Mouse (Mus musculus) midbrain, embryonic 15.5 days (tissue): ENCODE data around the gene Ppard. TPM values are rescaled to one million over a fixed set of nuclear protein-coding genes. Genes with fewer than 3 reads are reported as not detected.
"Not testable (repeated sequence)": the region's sequence is repeated elsewhere in the genome, so short reads cannot be mapped to it uniquely, and the experiment has no call there.

Source experiments
- ATAC-seq: fragments of 200-750 bp; cut with Nextera tagmentation; replicated peaks from 2 replicates; pipeline ENCODE4 v1.8.0; 2017; ENCODE audit warnings: moderate TSS enrichment
- H3K27ac ChIP-seq: fragments of 300-500 bp; sonication (generic); 2 replicates; pipeline ENCODE4 v1.5.1; 2015; ENCODE audit warnings: mild to moderate bottlenecking, inconsistent platforms
- H3K27me3 ChIP-seq: fragments of 300-500 bp; sonication (generic); replicated peaks from 2 replicates; pipeline ENCODE4 v1.6.1; 2015; ENCODE audit warnings: inconsistent platforms
- H3K36me3 ChIP-seq: fragments of 300-500 bp; sonication (generic); replicated peaks from 2 replicates; pipeline ENCODE4 v1.6.1; 2015; ENCODE audit warnings: inconsistent platforms
- H3K4me1 ChIP-seq: fragments of 300-500 bp; sonication (generic); 2 replicates; pipeline ENCODE4 v1.6.1; 2015; ENCODE audit warnings: inconsistent platforms
- H3K4me2 ChIP-seq: fragments of 300-500 bp; sonication (generic); 2 replicates; pipeline ENCODE4 v1.6.1; 2015; ENCODE audit warnings: inconsistent platforms, mild to moderate bottlenecking, moderate library complexity
- H3K4me3 ChIP-seq: fragments of 300-500 bp; sonication (generic); 2 replicates; pipeline ENCODE4 v1.5.1; 2015; ENCODE audit warnings: mild to moderate bottlenecking, inconsistent platforms
- H3K9ac ChIP-seq: fragments of 300-500 bp; sonication (generic); 2 replicates; pipeline ENCODE4 v1.6.1; 2015; ENCODE audit warnings: mild to moderate bottlenecking, inconsistent platforms
- H3K9me3 ChIP-seq: fragments of 300-500 bp; sonication (generic); 2 replicates; pipeline ENCODE4 v1.6.1; 2016; ENCODE audit warnings: inconsistent platforms
- WGBS: fragments of 180-500 bp; shearing (Covaris S2); methylation state at CpG from one replicate; pipeline ENCODE4 v1.1.7; 2015; ENCODE audit warnings: mixed read lengths; 5-methylcytosine and 5-hydroxymethylcytosine counted together
- polyA plus RNA-seq: library from polyadenylated mRNA; unstranded; fragments of >200 nt; fragmentation: Nextera tagmentation; extraction: Ambion mirVana; gene quantifications from 2 replicates; pipeline ENCODE4 v1.2.1, GENCODE M21; 2015

The Ppard gene
- polyA plus RNA-seq, 1 experiment from 2014 or later: 1.8 TPM

DNA sequence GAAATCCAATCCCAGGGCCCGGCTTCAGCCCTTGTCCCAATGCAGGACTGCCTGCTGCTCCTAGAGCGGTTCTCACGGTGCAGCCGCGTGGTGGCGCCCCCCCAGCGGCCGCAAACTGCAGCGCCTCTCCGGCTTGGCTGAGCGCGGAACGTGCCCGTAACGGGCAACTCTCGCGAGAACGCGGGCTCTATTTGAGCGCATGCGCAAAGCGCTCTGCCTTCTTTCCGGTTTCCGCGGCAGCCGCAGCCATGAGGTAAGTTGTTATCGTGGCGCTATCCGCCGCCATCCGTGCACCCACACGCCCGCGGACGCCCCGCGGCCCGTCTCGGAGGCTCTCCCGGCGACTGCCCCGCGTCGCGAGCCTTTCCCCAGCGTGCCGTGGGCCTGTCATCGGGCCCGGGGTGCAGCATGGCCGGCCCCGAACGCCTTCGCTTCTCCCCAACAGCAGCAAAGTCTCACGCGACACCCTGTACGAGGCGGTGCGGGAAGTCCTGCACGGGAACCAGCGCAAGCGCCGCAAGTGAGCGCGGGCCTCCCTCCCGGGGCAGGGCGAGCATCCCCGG lies 95.9 kb downstream of the Ppard start, which contains the start of gene Rpl10a:
Gene Rpl10a (plus strand): TSS at position 106 of the 563 bp plus-strand sequence.
- peak; percentile 90 for ATAC-seq
- Histone ChIP-seq H3K27ac (peak within 1 kb of the TSS; percentile 91), H3K9ac (peak within 1 kb of the TSS; percentile 97), H3K27me3 (no peaks in the 10 kb centered on the region), H3K4me1 (peaks cover 29% of the 10 kb centered on the region), H3K36me3 (peaks cover 10% of the 10 kb centered on the region), H3K4me2 (peak within 1 kb of the TSS; percentile 95), H3K4me3 (peak within 1 kb of the TSS; percentile 69), H3K9me3 (no peaks in the 10 kb centered on the region)
- under 1% methylated on average over 66 of the region's 67 CpGs for WGBS

DNA sequence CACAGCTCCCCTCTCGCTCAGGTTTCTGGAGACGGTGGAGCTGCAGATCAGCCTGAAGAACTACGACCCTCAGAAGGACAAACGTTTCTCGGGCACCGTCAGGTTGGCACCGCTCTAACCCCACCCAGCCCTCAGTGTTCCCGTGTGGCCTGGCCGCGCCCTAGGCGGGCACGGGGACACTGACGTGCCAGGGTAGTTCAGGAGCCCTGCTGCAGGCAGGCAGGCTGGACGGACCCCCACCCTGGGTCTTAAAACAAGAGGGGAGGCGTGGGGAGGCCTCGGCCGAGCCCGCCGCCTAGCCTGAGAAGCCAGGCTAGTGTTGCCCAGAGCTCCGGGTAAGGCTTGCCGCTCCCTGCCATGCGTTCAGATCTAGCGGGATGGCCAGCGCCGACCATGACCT lies 96.4 kb downstream of the Ppard start:
- no peaks in the 10 kb centered on the region for H3K27me3 ChIP-seq
- H3K9ac ChIP-seq: peak overlapping the region; percentile 97
- peak; percentile 54 for ATAC-seq
- peaks cover 29% of the 10 kb centered on the region for H3K4me1 ChIP-seq
- H3K4me2 ChIP-seq: peak overlapping the region; percentile 95
- peak overlapping the region; percentile 69 for H3K4me3 ChIP-seq
- WGBS: under 1% methylated on average over 25 of the region's 25 CpGs
- H3K27ac ChIP-seq: peak overlapping the region; percentile 91
- peaks cover 10% of the 10 kb centered on the region for H3K36me3 ChIP-seq
- H3K9me3 ChIP-seq: no peaks in the 10 kb centered on the region

DNA sequence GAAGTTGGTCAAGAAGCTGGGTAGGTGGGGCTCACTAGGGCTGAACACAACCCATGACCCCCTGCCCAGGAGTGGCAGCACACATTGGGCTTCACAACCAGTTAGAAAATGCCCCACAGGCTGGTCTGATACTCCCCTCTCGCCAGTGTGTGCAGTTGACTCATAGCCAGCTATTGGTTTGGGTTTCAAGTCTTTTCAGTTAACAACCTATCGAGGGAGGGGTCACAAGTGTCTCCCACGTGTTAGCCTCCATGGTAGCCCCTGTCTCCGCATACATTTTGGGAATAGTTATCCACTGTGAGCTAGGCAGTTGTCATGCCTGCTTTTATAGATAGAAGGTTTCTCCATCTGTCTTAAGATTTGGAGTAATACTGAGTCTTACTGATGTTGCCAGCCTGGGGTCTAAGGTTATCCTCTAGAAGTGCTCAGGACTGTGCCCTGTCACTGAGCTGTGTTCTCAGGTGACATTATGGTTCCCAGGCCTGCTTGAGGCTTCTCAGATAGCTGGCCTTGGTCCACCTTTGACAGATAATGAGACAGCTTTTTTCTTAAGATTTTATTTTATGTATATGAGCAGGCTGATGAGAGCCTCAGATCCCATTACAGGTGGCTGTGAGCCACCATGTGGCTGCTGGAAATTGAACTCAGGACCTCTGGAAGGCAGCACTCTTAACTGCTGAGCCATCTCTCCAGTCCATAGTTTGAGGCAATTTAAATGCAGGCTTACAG lies 97.2 kb downstream of the Ppard start:
- ATAC-seq: no peak
- peak overlapping the region; percentile 97 for H3K9ac ChIP-seq
- H3K9me3 ChIP-seq: no peaks in the 10 kb centered on the region
- H3K4me2 ChIP-seq: peak overlapping the region; percentile 95
- H3K27ac ChIP-seq: no peak overlapping the region
- H3K4me1 ChIP-seq: peaks cover 29% of the 10 kb centered on the region
- H3K36me3 ChIP-seq: peaks cover 10% of the 10 kb centered on the region
- H3K27me3 ChIP-seq: no peaks in the 10 kb centered on the region
- 10% methylated on average over 4 of the region's 4 CpGs for WGBS
- H3K4me3 ChIP-seq: peak overlapping the region; percentile 69

DNA sequence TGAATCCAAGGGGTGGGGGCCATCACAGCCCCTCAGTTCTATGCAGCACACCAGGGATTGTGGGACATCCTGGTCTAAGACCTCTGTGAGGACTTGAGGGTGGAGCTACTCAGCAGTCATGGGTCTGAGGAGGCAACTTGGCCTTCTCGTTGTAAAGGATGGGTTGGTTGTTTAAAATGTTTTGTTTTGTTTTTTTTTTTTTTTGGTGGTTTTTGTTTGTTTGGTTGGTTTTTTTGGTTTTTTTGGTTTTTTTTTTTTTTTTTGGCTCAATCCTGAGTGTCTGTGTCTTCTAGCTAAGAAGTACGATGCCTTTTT lies 97.7 kb downstream of the Ppard start:
- WGBS: 48% methylated on average over 2 of the region's 2 CpGs
- no peak for ATAC-seq
- Histone ChIP-seq H3K4me1 (peaks cover 29% of the 10 kb centered on the region), H3K36me3 (peaks cover 10% of the 10 kb centered on the region), H3K9ac (peak overlapping the region; percentile 97), H3K4me3 (0 out of 2 replicates have a peak overlapping the region, but pooled peaks have one; percentile 69), H3K9me3 (no peaks in the 10 kb centered on the region), H3K27me3 (no peaks in the 10 kb centered on the region), H3K4me2 (peak overlapping the region; percentile 95), H3K27ac (no peak overlapping the region)

DNA sequence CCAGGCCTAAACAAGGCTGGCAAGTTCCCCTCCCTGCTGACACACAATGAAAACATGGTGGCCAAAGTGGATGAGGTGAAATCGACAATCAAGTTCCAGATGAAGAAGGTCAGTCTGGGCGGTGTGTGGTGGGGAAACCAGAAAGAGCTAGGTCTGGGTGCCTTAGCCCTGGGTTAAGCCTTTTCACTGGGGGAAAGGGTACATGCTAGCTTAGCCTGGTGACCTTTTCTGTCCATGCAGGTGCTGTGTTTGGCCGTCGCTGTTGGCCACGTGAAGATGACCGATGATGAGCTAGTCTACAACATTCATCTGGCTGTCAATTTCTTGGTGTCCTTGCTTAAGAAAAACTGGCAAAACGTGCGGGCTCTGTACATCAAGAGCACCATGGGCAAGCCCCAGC lies 98.1 kb downstream of the Ppard start:
- H3K4me1 ChIP-seq: peaks cover 29% of the 10 kb centered on the region
- not testable (repeated sequence) for H3K4me2 ChIP-seq, H3K9me3 ChIP-seq, H3K4me3 ChIP-seq, ATAC-seq, H3K9ac ChIP-seq, H3K27me3 ChIP-seq, H3K27ac ChIP-seq
- H3K36me3 ChIP-seq: peaks cover 10% of the 10 kb centered on the region
- WGBS: 73% methylated on average over 8 of the region's 8 CpGs

DNA sequence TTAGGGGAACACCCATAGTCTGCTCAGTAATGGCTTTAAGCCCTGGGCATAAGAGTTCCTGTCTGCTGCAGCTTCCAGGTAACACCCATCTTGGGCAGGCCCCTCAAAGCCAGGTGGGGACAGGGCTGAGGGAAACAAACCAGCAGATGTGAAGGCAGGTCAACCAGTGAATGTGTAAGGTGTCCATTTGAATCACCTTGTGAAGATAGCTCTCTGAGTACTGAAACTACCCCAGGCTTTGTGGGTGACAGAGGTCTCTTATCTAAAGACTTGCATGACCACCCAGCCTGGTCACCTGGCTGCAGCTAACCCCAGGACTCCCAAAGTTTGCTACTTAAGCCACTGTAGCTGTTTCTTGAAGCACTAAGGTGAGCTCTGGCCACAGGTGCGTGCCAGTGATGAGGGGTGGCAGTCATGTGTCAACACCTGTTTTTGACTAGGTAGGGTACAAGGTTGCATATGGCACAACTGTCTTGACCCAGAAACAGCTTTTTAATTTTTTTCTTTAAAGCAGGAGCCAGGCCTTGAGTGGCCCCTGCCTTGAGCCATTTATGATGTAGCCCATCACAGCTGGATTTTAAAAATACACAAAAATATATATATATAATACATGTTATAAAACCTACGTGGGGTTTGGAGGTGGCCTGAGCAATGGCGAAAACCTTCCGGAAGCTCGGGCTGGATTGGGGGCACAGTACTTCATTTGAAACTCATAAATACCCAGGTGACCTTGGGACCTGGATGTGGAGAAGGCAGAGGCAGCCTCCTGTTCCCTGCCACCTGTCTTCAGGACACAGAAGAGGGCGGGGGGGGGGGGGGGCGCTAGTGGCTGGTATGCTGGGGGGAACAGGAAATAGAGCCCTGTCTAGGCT lies 99.0 kb downstream of the Ppard start:
- no peak overlapping the region for H3K4me2 ChIP-seq
- H3K4me3 ChIP-seq: no peak overlapping the region
- H3K27me3 ChIP-seq: no peaks in the 10 kb centered on the region
- peaks cover 10% of the 10 kb centered on the region for H3K36me3 ChIP-seq
- H3K9me3 ChIP-seq: no peaks in the 10 kb centered on the region
- no peak overlapping the region for H3K9ac ChIP-seq
- H3K4me1 ChIP-seq: peaks cover 29% of the 10 kb centered on the region
- H3K27ac ChIP-seq: no peak overlapping the region
- ATAC-seq: no peak
- 38% methylated on average over 7 of the region's 7 CpGs for WGBS

DNA sequence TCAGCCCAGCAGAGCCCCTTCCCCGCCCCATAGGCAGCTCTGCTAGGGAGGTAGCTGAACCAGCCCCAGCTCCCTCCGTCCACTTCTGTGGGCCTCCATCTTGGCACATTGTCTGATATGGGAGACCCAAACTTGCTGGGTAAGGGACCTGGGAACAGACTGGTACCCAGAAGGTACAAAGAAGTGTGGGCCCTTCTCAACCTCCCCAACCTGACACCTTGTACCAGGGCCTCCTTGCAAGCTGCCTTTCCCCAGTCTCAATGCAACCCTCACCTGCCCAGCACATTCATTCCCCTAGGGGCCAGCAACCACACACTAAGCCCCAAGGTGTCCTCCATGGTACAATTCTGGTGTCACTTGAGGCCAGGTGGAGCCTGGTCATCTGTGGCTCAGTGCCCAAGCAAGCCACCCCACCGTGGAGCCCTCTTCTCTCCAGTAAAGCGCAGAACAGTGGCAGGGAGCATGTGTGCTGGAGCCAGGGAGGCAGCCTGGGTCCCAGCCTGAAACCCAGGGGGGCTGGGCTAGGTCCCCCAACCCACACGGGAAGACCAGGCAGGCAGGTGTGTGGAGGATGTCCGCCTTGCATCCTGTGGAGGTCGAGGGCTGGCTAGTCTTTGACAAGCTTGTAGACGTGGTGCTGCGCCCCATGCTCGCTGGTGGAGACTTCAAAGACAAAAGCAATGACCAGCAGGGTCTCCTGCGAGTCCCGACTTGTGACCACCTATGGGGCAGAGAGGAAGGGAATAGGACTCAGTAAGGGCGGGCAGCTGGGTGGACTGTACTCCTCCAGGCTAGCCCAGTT lies 99.8 kb downstream of the Ppard start:
- H3K27me3 ChIP-seq: no peaks in the 10 kb centered on the region
- H3K36me3 ChIP-seq: peaks cover 10% of the 10 kb centered on the region
- no peak for ATAC-seq
- 47% methylated on average over 13 of the region's 13 CpGs for WGBS
- H3K4me1 ChIP-seq: peaks cover 27% of the 10 kb centered on the region
- no peak overlapping the region for H3K4me2 ChIP-seq
- no peak overlapping the region for H3K27ac ChIP-seq
- H3K4me3 ChIP-seq: no peak overlapping the region
- no peak overlapping the region for H3K9ac ChIP-seq
- H3K9me3 ChIP-seq: no peaks in the 10 kb centered on the region

DNA sequence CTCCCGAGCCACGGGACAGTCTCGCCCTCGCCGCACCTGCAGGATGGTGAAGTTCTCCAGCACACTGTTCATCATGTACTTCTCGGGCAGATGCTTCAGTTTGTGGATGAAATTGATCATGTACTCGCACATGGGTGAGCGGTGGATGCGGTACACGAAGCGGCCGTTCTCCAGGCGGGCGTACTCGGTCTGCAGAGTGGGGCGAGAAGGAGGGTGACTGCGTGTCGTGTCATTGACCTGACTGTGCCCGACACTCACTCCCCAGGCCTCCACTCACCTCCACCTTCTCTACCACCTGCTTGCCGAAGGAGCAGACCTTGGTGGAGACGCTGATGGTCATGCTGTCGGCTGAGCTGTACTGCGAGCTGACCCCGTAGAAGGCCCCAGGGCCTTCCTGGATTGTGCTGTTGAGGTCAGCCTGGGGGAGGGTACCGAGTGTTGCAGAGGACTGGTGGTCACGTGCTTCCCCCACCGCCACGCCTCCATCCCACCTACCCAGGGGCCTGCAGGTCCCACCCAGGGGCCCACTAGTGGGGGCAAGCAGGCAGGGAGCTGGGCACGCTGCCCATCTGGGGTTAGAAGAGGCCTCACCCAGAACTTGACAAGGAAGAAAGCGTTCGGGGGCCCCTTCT lies 100.5 kb downstream of the Ppard start:
- Histone ChIP-seq H3K27ac (no peak overlapping the region), H3K4me1 (peaks cover 20% of the 10 kb centered on the region), H3K4me3 (no peak overlapping the region), H3K36me3 (peaks cover 10% of the 10 kb centered on the region), H3K9me3 (no peaks in the 10 kb centered on the region), H3K27me3 (no peaks in the 10 kb centered on the region), H3K9ac (no peak overlapping the region), H3K4me2 (peak overlapping the region; percentile 1; the same call in 1 of the 2 replicates)
- WGBS: 69% methylated on average over 31 of the region's 31 CpGs
- no peak for ATAC-seq

DNA sequence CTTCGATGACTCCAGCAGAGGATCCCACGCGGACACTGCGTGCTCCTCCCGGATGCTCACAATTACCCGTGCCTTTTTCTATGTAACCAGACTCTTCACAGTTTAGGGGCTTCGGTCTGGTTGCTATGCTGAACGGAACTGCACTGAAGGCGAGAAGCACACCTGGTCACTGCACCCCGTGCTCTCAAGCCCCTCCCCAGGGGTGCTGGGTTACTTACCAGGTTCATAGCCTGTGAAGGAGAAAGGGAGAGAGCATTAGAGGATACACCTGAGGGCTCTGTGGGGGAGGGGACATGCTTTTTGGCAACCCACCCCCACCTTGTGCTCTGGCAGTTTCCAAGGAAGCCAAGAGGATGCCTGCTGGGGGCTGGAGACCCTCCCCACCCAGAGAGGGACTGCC lies 102.8 kb downstream of the Ppard start:
- no peak overlapping the region for H3K4me3 ChIP-seq
- H3K27me3 ChIP-seq: no peaks in the 10 kb centered on the region
- peaks cover 7% of the 10 kb centered on the region for H3K36me3 ChIP-seq
- 73% methylated on average over 10 of the region's 10 CpGs for WGBS
- ATAC-seq: no peak
- no peak overlapping the region for H3K4me2 ChIP-seq
- H3K9me3 ChIP-seq: no peaks in the 10 kb centered on the region
- 0 out of 2 replicates have a peak, but pooled peaks cover 5% of the 10 kb centered on the region for H3K4me1 ChIP-seq
- H3K27ac ChIP-seq: no peak overlapping the region
- H3K9ac ChIP-seq: no peak overlapping the region

DNA sequence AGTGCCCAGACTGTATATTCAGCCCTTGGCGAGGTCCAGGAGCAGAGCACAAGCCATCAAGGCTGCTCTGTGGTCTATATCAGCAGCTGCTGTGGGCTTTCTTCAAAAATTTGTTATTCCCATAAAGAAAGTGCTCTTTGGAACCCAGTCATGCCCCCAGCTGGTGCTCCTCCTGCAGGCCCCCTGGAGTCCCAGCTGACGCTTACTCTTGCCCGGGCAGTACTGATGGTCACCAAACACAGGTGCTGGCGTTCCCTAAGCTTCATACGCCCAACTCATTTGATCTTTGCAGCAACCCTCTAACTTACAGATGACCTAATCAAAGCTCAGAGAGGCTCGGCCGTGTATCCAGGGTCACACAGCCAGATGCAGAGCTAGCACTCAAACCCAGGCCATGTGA lies 105.0 kb downstream of the Ppard start:
- Histone ChIP-seq H3K4me2 (no peak overlapping the region), H3K36me3 (no peaks in the 10 kb centered on the region), H3K9ac (no peak overlapping the region), H3K9me3 (no peaks in the 10 kb centered on the region), H3K4me3 (no peak overlapping the region), H3K27me3 (no peaks in the 10 kb centered on the region; the same call in 1 of the 2 replicates), H3K4me1 (peaks cover 11% of the 10 kb centered on the region), H3K27ac (no peak overlapping the region)
- WGBS: 91% methylated on average over 7 of the region's 7 CpGs
- no peak for ATAC-seq

DNA sequence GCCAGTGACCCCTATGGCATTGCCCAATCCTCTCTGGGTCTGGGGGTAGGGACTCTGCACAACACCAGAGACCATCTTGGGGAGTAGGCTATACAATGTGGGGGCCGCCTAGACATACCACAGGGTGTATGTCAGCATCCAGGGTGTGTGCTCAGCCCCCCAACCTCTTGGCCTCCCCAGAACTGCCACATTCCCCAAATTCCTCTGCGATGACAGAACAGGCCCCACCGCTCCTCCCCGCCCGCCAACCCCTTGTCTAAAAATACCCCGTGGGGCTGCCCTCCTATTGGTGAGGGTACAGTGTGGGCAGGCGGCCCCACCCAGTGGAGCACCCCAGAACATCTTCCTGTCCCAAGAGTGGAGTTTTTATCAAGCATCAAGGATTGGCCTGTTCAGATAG lies 108.1 kb downstream of the Ppard start:
- WGBS: 87% methylated on average over 7 of the region's 7 CpGs
- Histone ChIP-seq H3K4me3 (no peak overlapping the region), H3K9me3 (no peaks in the 10 kb centered on the region), H3K27me3 (no peaks in the 10 kb centered on the region; the same call in 1 of the 2 replicates), H3K9ac (no peak overlapping the region; the same call in 1 of the 2 replicates), H3K27ac (no peak overlapping the region), H3K4me2 (peak overlapping the region; percentile 55), H3K4me1 (peaks cover 14% of the 10 kb centered on the region), H3K36me3 (no peaks in the 10 kb centered on the region)
- peak; percentile 43 for ATAC-seq
